Mouse (Mus musculus): Measurements from ENCODE around the gene Olfr1251. TPM values are rescaled to one million over a fixed set of nuclear protein-coding genes. Genes with fewer than 3 reads are reported as not detected.
"Not testable (repeated sequence)": the region's sequence is repeated elsewhere in the genome, so short reads cannot be mapped to it uniquely, and the experiment has no call there.

The Olfr1251 gene
- not detected in 2 replicates for polyA plus RNA-seq (2016; fragmentation: Nextera tagmentation; extraction: Ambion mirVana)

- no peaks in the 10 kb centered on the region for H3K4me1 ChIP-seq (replicated peaks)
- H3K9ac ChIP-seq (replicated peaks) = no peak within 1 kb of the TSS
- no peak for ATAC-seq (ENCODE audit: insufficient number of reproducible peaks, insufficient read depth, low FRiP score, low TSS enrichment, low read depth)
- H3K27me3 ChIP-seq = no peaks in the 10 kb centered on the region
- no peaks in the 10 kb centered on the region for H3K9me3 ChIP-seq
- H3K4me2 ChIP-seq = no peak within 1 kb of the TSS
- no peak within 1 kb of the TSS for H3K27ac ChIP-seq
- no peak within 1 kb of the TSS for H3K4me3 ChIP-seq (replicated peaks)
- H3K36me3 ChIP-seq = no peaks in the 10 kb centered on the region
These were observed at the start of gene Olfr1251 for GRCm38 (mm10) chr2:89671836-89672235. Gene Olfr1251 (minus strand): TSS chr2:89671936.

DNA sequence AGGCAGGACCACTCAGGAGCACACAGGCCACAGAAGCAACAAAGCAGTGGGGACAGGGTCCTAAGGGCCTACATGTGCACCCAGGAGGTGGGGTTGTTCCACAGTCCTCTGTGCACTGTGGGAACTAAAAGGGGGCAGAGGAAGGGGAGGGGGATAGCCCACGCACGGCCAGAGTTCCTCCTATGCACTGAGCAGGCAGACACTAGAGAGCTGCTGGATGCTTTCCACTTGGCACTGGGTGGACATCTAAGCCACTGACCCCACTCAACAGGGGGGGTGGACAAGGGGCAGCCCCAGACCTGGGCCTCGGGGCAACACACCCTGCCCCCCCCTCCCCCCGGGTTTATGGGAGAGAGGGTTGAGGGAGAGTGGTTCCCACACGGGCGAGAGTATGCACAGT lies 20.2 kb upstream of the Olfr1251 start:
- Histone ChIP-seq H3K27ac (no peak overlapping the region), H3K9me3 (no peaks in the 10 kb centered on the region), H3K27me3 (no peaks in the 10 kb centered on the region), H3K4me1 (replicated peaks) (no peaks in the 10 kb centered on the region), H3K4me2 (no peak overlapping the region), H3K4me3 (replicated peaks) (no peak overlapping the region), H3K36me3 (no peaks in the 10 kb centered on the region), H3K9ac (replicated peaks) (no peak overlapping the region)
- ATAC-seq (ENCODE audit: insufficient number of reproducible peaks, insufficient read depth, low FRiP score, low TSS enrichment, low read depth) = no peak
- 92% methylated on average over 6 of the region's 6 CpGs for WGBS

DNA sequence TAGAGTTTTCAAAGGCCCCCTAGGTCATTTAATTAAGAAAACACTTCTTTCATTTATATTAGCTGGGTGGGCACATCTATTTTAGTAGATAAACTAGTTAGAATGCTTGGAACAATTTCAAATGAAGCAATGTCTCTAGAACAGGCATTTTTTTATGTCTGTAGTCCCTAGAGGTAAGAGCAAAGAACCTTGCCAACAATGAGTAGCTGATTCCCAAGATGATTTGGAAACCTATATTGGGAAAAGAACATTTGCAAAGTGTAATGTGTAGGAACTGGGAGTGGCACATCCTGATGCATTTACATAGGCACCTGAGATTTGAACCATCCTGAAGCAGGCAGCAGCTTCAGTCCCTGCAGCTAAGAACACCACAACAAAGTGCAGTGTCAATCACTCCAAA lies 10.4 kb downstream of the Olfr1251 start, which contains the start of gene Olfr1250:
Olfr1250 (minus strand) TSS at position 101 of the 400 bp plus-strand sequence.
- ATAC-seq (ENCODE audit: insufficient number of reproducible peaks, insufficient read depth, low FRiP score, low TSS enrichment, low read depth) = no peak

GRCm38 (mm10) chr2:89634883-89635282 lies 36.9 kb downstream of the Olfr1251 start, which contains the start of gene Olfr1249:
Gene Olfr1249 (minus strand): TSS chr2:89634983.
- Histone ChIP-seq H3K27me3 (no peaks in the 10 kb centered on the region), H3K4me1 (replicated peaks) (no peaks in the 10 kb centered on the region), H3K9ac (replicated peaks) (no peak within 1 kb of the TSS), H3K27ac (no peak within 1 kb of the TSS), H3K4me2 (no peak within 1 kb of the TSS), H3K4me3 (replicated peaks) (no peak within 1 kb of the TSS), H3K36me3 (no peaks in the 10 kb centered on the region), H3K9me3 (no peaks in the 10 kb centered on the region)
- WGBS = 93% methylated on average over 2 of the region's 2 CpGs
- no peak for ATAC-seq (ENCODE audit: insufficient number of reproducible peaks, insufficient read depth, low FRiP score, low TSS enrichment, low read depth)

More for the DNA sequence above, 10.4 kb downstream of the Olfr1251 start, which contains the start of gene Olfr1250:
- H3K4me2 ChIP-seq = no peak within 1 kb of the TSS
- H3K9me3 ChIP-seq = no peaks in the 10 kb centered on the region
- no peaks in the 10 kb centered on the region for H3K4me1 ChIP-seq (replicated peaks)
- H3K27ac ChIP-seq = no peak within 1 kb of the TSS
- no peaks in the 10 kb centered on the region for H3K27me3 ChIP-seq
- H3K36me3 ChIP-seq = no peaks in the 10 kb centered on the region
- no peak within 1 kb of the TSS for H3K4me3 ChIP-seq (replicated peaks)
- H3K9ac ChIP-seq (replicated peaks) = no peak within 1 kb of the TSS

GRCm38 (mm10) chr2:89618145-89618544 lies 53.6 kb downstream of the Olfr1251 start, which contains the start of gene Olfr1248:
Gene Olfr1248 (minus strand): TSS chr2:89618245.
- not testable (repeated sequence) for H3K27ac ChIP-seq; H3K9me3 ChIP-seq; H3K36me3 ChIP-seq; H3K4me3 ChIP-seq (replicated peaks); H3K9ac ChIP-seq (replicated peaks); H3K4me1 ChIP-seq (replicated peaks); H3K27me3 ChIP-seq; H3K4me2 ChIP-seq; ATAC-seq (ENCODE audit: insufficient number of reproducible peaks, insufficient read depth, low FRiP score, low TSS enrichment, low read depth)
- 92% methylated on average over 1 of the region's 1 CpGs for WGBS

Other genes starting within 250 kb of the Olfr1251 start
- not detected in 2 replicates for gene Olfr1240, start 228.9 kb downstream of the Olfr1251 start, polyA plus RNA-seq (2016; fragmentation: Nextera tagmentation; extraction: Ambion mirVana)
- not detected in 2 replicates for gene Olfr1241, start 184.8 kb downstream of the Olfr1251 start, polyA plus RNA-seq (2016; fragmentation: Nextera tagmentation; extraction: Ambion mirVana)
- not detected in 2 replicates for gene Olfr1242, start 173.6 kb downstream of the Olfr1251 start, polyA plus RNA-seq (2016; fragmentation: Nextera tagmentation; extraction: Ambion mirVana)
- not detected in 2 replicates for gene Olfr1243, start 140.4 kb downstream of the Olfr1251 start, polyA plus RNA-seq (2016; fragmentation: Nextera tagmentation; extraction: Ambion mirVana)
- gene Olfr1245, start 93.5 kb downstream of the Olfr1251 start, polyA plus RNA-seq (2016; fragmentation: Nextera tagmentation; extraction: Ambion mirVana) = not detected in 2 replicates
- not detected in 2 replicates for gene Olfr1246, start 78.8 kb downstream of the Olfr1251 start, polyA plus RNA-seq (2016; fragmentation: Nextera tagmentation; extraction: Ambion mirVana)
- gene Olfr1247, start 57.8 kb downstream of the Olfr1251 start, polyA plus RNA-seq (2016; fragmentation: Nextera tagmentation; extraction: Ambion mirVana) = not detected in 2 replicates
- gene Olfr1248, start 53.7 kb downstream of the Olfr1251 start, polyA plus RNA-seq (2016; fragmentation: Nextera tagmentation; extraction: Ambion mirVana) = not detected in 2 replicates
- not detected in 2 replicates for gene Olfr1249, start 37.0 kb downstream of the Olfr1251 start, polyA plus RNA-seq (2016; fragmentation: Nextera tagmentation; extraction: Ambion mirVana)
- not detected in 2 replicates for gene Olfr1250, start 10.5 kb downstream of the Olfr1251 start, polyA plus RNA-seq (2016; fragmentation: Nextera tagmentation; extraction: Ambion mirVana)
- gene Olfr1252, start 53.1 kb upstream of the Olfr1251 start, polyA plus RNA-seq (2016; fragmentation: Nextera tagmentation; extraction: Ambion mirVana) = not detected in 2 replicates
- not detected in 2 replicates for gene Olfr1253, start 85.2 kb upstream of the Olfr1251 start, polyA plus RNA-seq (2016; fragmentation: Nextera tagmentation; extraction: Ambion mirVana)
- not detected in 2 replicates for gene Olfr1254, start 121.7 kb upstream of the Olfr1251 start, polyA plus RNA-seq (2016; fragmentation: Nextera tagmentation; extraction: Ambion mirVana)
- gene Olfr1255, start 140.1 kb upstream of the Olfr1251 start, polyA plus RNA-seq (2016; fragmentation: Nextera tagmentation; extraction: Ambion mirVana) = not detected in 2 replicates
- gene Olfr1256, start 169.6 kb upstream of the Olfr1251 start, polyA plus RNA-seq (2016; fragmentation: Nextera tagmentation; extraction: Ambion mirVana) = not detected in 2 replicates
- not detected in 2 replicates for gene Olfr48, start 176.3 kb upstream of the Olfr1251 start, polyA plus RNA-seq (2016; fragmentation: Nextera tagmentation; extraction: Ambion mirVana)
- gene Olfr1257, start 206.5 kb upstream of the Olfr1251 start, polyA plus RNA-seq (2016; fragmentation: Nextera tagmentation; extraction: Ambion mirVana) = not detected in 2 replicates

All from limb, embryonic 12.5 days (tissue).